Mouse (Mus musculus) thymus, postnatal 0 days (tissue): ENCODE measurements at regions not wholly inside any gene's neighbourhood (a gene's known extent, or its start where the extent isn't known, plus 50 kb on each side); places are given as distances from the start of the nearest gene placed in this dataset.

Experiments used
- DNase-seq: peaks from one replicate; pipeline ENCODE4 v3.0.0-alpha.2; 2015; ENCODE audit warnings: low spot score

- DNase-seq, result no peak
These were observed 275.4 kb downstream of the Rnf144b start for GRCm38 (mm10) chr13:47397726-47398350.

- no peak for DNase-seq
These were observed 276.5 kb downstream of the Rnf144b start for GRCm38 (mm10) chr13:47398976-47399375.

GRCm38 (mm10) chr13:47413261-47413660 is 290.8 kb downstream of the Rnf144b start:
- no peak for DNase-seq

- DNase-seq, result no peak
These were observed 291.5 kb downstream of the Rnf144b start for GRCm38 (mm10) chr13:47413940-47414339.

GRCm38 (mm10) chr13:47429856-47430365 is 307.5 kb downstream of the Rnf144b start:
- no peak for DNase-seq

GRCm38 (mm10) chr13:47430409-47430808 is 308.0 kb downstream of the Rnf144b start:
- no peak for DNase-seq

GRCm38 (mm10) chr13:47435631-47436030 is 313.2 kb downstream of the Rnf144b start:
- no peak for DNase-seq

GRCm38 (mm10) chr13:47444876-47445275 is 322.4 kb downstream of the Rnf144b start:
- DNase-seq, result no peak

- DNase-seq, result no peak
These were observed 329.8 kb downstream of the Rnf144b start for GRCm38 (mm10) chr13:47452186-47452760.

GRCm38 (mm10) chr13:47462148-47462547 is 339.7 kb downstream of the Rnf144b start:
- DNase-seq, result no peak

- no peak for DNase-seq
These were observed 349.2 kb downstream of the Rnf144b start for GRCm38 (mm10) chr13:47471543-47472213.

GRCm38 (mm10) chr13:47480159-47480558 is 357.7 kb downstream of the Rnf144b start:
- DNase-seq, result no peak

GRCm38 (mm10) chr13:47484819-47485218 is 362.4 kb downstream of the Rnf144b start:
- DNase-seq, result no peak

GRCm38 (mm10) chr13:47486111-47486510 is 363.7 kb downstream of the Rnf144b start:
- no peak for DNase-seq

- DNase-seq, result no peak
These were observed 364.2 kb downstream of the Rnf144b start for GRCm38 (mm10) chr13:47486658-47487057.

GRCm38 (mm10) chr13:47505380-47505955 is 383.0 kb downstream of the Rnf144b start:
- no peak for DNase-seq

- DNase-seq, result no peak
These were observed 410.5 kb downstream of the Rnf144b start for GRCm38 (mm10) chr13:47532935-47533334.

- no peak for DNase-seq
These were observed 414.7 kb downstream of the Rnf144b start for GRCm38 (mm10) chr13:47537156-47537555.

- no peak for DNase-seq
These were observed 427.2 kb downstream of the Rnf144b start for GRCm38 (mm10) chr13:47549626-47550025.

GRCm38 (mm10) chr13:47552251-47552650 is 429.8 kb downstream of the Rnf144b start:
- no peak for DNase-seq

GRCm38 (mm10) chr13:47554198-47554597 is 431.7 kb downstream of the Rnf144b start:
- no peak for DNase-seq
